Mouse (Mus musculus): ENCODE measurements around the gene Ptgfr. TPM values are rescaled to one million over a fixed set of nuclear protein-coding genes. Genes with fewer than 3 reads are reported as not detected.
A peak's percentile ranks its signal among the peaks of the same experiment; 100 is the strongest.

Ptgfr gene
- 3.8 and 10.6 TPM in 2 replicates for polyA plus RNA-seq (2011; ENCODE audit: insufficient read length, low read depth, missing spikeins)

GRCm38 (mm10) chr3:151836871-151837680 is at the start of gene Ptgfr:
Ptgfr (minus strand) TSS chr3:151837630.
- Histone ChIP-seq H3K4me3 (ENCODE audit: insufficient read depth, low read length) (peak within 1 kb of the TSS; percentile 48), H3K27ac (ENCODE audit: insufficient read depth, low read length) (no peak within 1 kb of the TSS), H3K4me1 (ENCODE audit: control insufficient read depth, insufficient read depth, low read length) (peaks cover 7% of the 10 kb centered on the region; the same call in 1 of the 2 replicates)
- TF ChIP-seq CTCF (IDR thresholded peaks at IDR 0.05; ENCODE audit: borderline replicate concordance, insufficient read depth, low read length): 0 out of 2 replicates have a peak, but pooled peaks have one; percentile 36
- TF ChIP-seq POLR2A (IDR thresholded peaks at IDR 0.05; ENCODE audit: low read depth, low read length): no peak

GRCm38 (mm10) chr3:151883881-151884280 is 46.5 kb upstream of the Ptgfr start:
- H3K27ac ChIP-seq (ENCODE audit: insufficient read depth, low read length): no peak overlapping the region
- peaks cover 6% of the 10 kb centered on the region; the same call in 1 of the 2 replicates for H3K4me1 ChIP-seq (ENCODE audit: control insufficient read depth, insufficient read depth, low read length)
- H3K4me3 ChIP-seq (ENCODE audit: insufficient read depth, low read length): no peak overlapping the region
- TF ChIP-seq POLR2A (IDR thresholded peaks at IDR 0.05; ENCODE audit: low read depth, low read length): no peak
- TF ChIP-seq CTCF (IDR thresholded peaks at IDR 0.05; ENCODE audit: borderline replicate concordance, insufficient read depth, low read length): no peak

GRCm38 (mm10) chr3:151879981-151880380 is 42.6 kb upstream of the Ptgfr start:
- H3K4me1 ChIP-seq (ENCODE audit: control insufficient read depth, insufficient read depth, low read length): peaks cover 6% of the 10 kb centered on the region; the same call in 1 of the 2 replicates
- TF ChIP-seq POLR2A (IDR thresholded peaks at IDR 0.05; ENCODE audit: low read depth, low read length) (no peak), CTCF (IDR thresholded peaks at IDR 0.05; ENCODE audit: borderline replicate concordance, insufficient read depth, low read length) (no peak)
- H3K27ac ChIP-seq (ENCODE audit: insufficient read depth, low read length): no peak overlapping the region; the same call in 1 of the 2 replicates
- no peak overlapping the region for H3K4me3 ChIP-seq (ENCODE audit: insufficient read depth, low read length)

GRCm38 (mm10) chr3:151868970-151869369 is 31.5 kb upstream of the Ptgfr start:
- TF ChIP-seq CTCF (IDR thresholded peaks at IDR 0.05; ENCODE audit: borderline replicate concordance, insufficient read depth, low read length): no peak
- no peak for TF ChIP-seq POLR2A (IDR thresholded peaks at IDR 0.05; ENCODE audit: low read depth, low read length)
- Histone ChIP-seq H3K27ac (ENCODE audit: insufficient read depth, low read length) (no peak overlapping the region), H3K4me1 (ENCODE audit: control insufficient read depth, insufficient read depth, low read length) (no peaks in the 10 kb centered on the region), H3K4me3 (ENCODE audit: insufficient read depth, low read length) (no peak overlapping the region)

GRCm38 (mm10) chr3:151851344-151851743 is 13.9 kb upstream of the Ptgfr start:
- Histone ChIP-seq H3K4me3 (ENCODE audit: insufficient read depth, low read length) (no peak overlapping the region), H3K4me1 (ENCODE audit: control insufficient read depth, insufficient read depth, low read length) (no peaks in the 10 kb centered on the region), H3K27ac (ENCODE audit: insufficient read depth, low read length) (no peak overlapping the region)
- no peak for TF ChIP-seq CTCF (IDR thresholded peaks at IDR 0.05; ENCODE audit: borderline replicate concordance, insufficient read depth, low read length)
- TF ChIP-seq POLR2A (IDR thresholded peaks at IDR 0.05; ENCODE audit: low read depth, low read length): no peak

- Histone ChIP-seq H3K4me1 (ENCODE audit: control insufficient read depth, insufficient read depth, low read length) (no peaks in the 10 kb centered on the region), H3K27ac (ENCODE audit: insufficient read depth, low read length) (no peak overlapping the region), H3K4me3 (ENCODE audit: insufficient read depth, low read length) (no peak overlapping the region)
- no peak for TF ChIP-seq POLR2A (IDR thresholded peaks at IDR 0.05; ENCODE audit: low read depth, low read length)
- TF ChIP-seq CTCF (IDR thresholded peaks at IDR 0.05; ENCODE audit: borderline replicate concordance, insufficient read depth, low read length): no peak
These were observed 13.2 kb upstream of the Ptgfr start for GRCm38 (mm10) chr3:151850621-151851020.

- Histone ChIP-seq H3K4me1 (ENCODE audit: control insufficient read depth, insufficient read depth, low read length) (no peaks in the 10 kb centered on the region), H3K4me3 (ENCODE audit: insufficient read depth, low read length) (no peak overlapping the region), H3K27ac (ENCODE audit: insufficient read depth, low read length) (no peak overlapping the region)
- TF ChIP-seq POLR2A (IDR thresholded peaks at IDR 0.05; ENCODE audit: low read depth, low read length): no peak
- no peak for TF ChIP-seq CTCF (IDR thresholded peaks at IDR 0.05; ENCODE audit: borderline replicate concordance, insufficient read depth, low read length)
These were observed 8.9 kb upstream of the Ptgfr start for GRCm38 (mm10) chr3:151846292-151846691.

- Histone ChIP-seq H3K27ac (ENCODE audit: insufficient read depth, low read length) (no peak overlapping the region), H3K4me1 (ENCODE audit: control insufficient read depth, insufficient read depth, low read length) (peaks cover 4% of the 10 kb centered on the region; the same call in 1 of the 2 replicates)
These were observed 7.1 kb upstream of the Ptgfr start for GRCm38 (mm10) chr3:151844361-151845154.

GRCm38 (mm10) chr3:151840688-151841087 is 3.3 kb upstream of the Ptgfr start:
- no peak for TF ChIP-seq CTCF (IDR thresholded peaks at IDR 0.05; ENCODE audit: borderline replicate concordance, insufficient read depth, low read length)
- TF ChIP-seq POLR2A (IDR thresholded peaks at IDR 0.05; ENCODE audit: low read depth, low read length): no peak
- no peak overlapping the region for H3K4me3 ChIP-seq (ENCODE audit: insufficient read depth, low read length)
- H3K4me1 ChIP-seq (ENCODE audit: control insufficient read depth, insufficient read depth, low read length): peaks cover 7% of the 10 kb centered on the region; the same call in 1 of the 2 replicates
- peak overlapping the region; percentile 75 for H3K27ac ChIP-seq (ENCODE audit: insufficient read depth, low read length)

More at GRCm38 (mm10) chr3:151844361-151845154, 7.1 kb upstream of the Ptgfr start:
- TF ChIP-seq CTCF (IDR thresholded peaks at IDR 0.05; ENCODE audit: borderline replicate concordance, insufficient read depth, low read length): no peak
- TF ChIP-seq POLR2A (IDR thresholded peaks at IDR 0.05; ENCODE audit: low read depth, low read length): no peak
- no peak overlapping the region for H3K4me3 ChIP-seq (ENCODE audit: insufficient read depth, low read length)
